Mouse (Mus musculus): Measurements from ENCODE around the gene Gm49354. TPM values are rescaled to one million over a fixed set of nuclear protein-coding genes. Genes with fewer than 3 reads are reported as not detected.
"Not testable (repeated sequence)": the region's sequence is repeated elsewhere in the genome, so short reads cannot be mapped to it uniquely, and the experiment has no call there.

Gm49354 gene
- polyA plus RNA-seq, 1 experiment from 2014 or later = not detected

DNA sequence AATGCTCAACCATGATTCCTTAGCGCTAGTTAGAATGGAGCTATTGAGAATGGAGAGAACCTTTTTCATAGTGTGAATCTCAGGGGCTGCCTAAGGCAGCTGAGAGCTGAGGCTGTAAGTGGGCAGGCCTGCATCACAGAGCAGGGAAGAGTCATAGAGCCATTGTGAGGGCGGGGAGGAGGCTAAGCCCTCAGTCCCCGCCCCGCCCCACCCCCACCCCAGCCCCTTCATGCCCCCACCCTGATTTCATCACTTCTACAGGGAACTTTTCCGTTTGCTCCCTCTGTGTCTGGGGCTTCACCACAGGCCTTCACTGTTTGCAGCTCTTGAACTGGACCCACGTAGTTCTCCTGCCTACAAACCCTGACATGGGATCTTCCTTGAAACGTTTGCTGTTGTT lies 50.4 kb downstream of the Gm49354 start, which contains the start of gene Spata31d1d:
Gene Spata31d1d, minus strand, starts transcription at position 101 of the 400 bp plus-strand sequence.
- peaks cover 7% of the 10 kb centered on the region; the same call in 1 of the 2 replicates for H3K4me1 ChIP-seq
- 48% methylated on average over 7 of the region's 7 CpGs for WGBS
- H3K9me3 ChIP-seq (replicated peaks) = no peaks in the 10 kb centered on the region; the same call in 1 of the 2 replicates
- peaks cover 4% of the 10 kb centered on the region for H3K27me3 ChIP-seq
- no peak within 1 kb of the TSS for H3K4me3 ChIP-seq
- H3K27ac ChIP-seq = no peak within 1 kb of the TSS
- no peaks in the 10 kb centered on the region for H3K36me3 ChIP-seq
- H3K9ac ChIP-seq = no peak within 1 kb of the TSS
- ATAC-seq (ENCODE audit: low FRiP score) = no peak
- H3K4me2 ChIP-seq (replicated peaks) = no peak within 1 kb of the TSS

DNA sequence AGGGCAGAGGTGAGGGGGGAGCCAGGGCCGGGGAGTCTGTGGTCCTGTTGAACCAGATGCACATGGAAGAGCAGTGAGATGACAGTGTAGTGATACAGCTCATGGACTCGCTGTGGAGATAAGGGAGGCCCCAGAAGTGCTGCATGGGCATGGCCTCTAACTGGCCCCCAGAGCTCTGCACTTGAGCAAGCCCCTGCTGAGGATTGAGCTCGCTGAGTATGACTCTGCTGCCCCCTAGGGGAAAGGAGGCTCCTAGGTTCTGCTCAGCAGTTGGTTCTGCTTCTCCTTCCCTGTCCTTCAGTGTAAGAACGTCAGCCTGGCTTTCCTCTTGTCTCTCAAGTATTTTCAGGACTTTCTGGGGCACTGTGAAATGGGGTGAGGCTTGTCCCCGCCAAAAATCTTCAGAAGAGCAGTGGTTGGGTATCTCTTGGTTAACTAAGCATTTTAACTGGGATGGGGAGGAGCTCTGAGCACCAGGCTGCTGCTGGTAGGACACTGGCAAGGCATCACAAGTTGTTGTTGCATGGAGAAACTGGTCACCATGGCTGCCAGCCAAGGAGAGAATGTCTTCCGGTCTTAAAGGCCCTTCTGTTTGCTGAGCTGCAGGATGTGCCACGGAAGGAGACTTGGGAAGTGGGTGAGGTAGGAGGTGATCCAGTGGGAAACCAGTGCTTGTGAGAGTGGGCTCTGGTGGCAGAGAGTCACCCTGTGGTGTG lies 53.5 kb downstream of the Gm49354 start:
- no peaks in the 10 kb centered on the region for H3K36me3 ChIP-seq
- H3K4me2 ChIP-seq (replicated peaks) = no peak overlapping the region
- H3K9ac ChIP-seq = no peak overlapping the region
- no peak overlapping the region for H3K27ac ChIP-seq
- H3K27me3 ChIP-seq = peaks cover 8% of the 10 kb centered on the region
- ATAC-seq (ENCODE audit: low FRiP score) = peak; percentile 89
- H3K4me1 ChIP-seq = peaks cover 9% of the 10 kb centered on the region; the same call in 1 of the 2 replicates
- H3K9me3 ChIP-seq (replicated peaks) = no peaks in the 10 kb centered on the region; the same call in 1 of the 2 replicates
- H3K4me3 ChIP-seq = no peak overlapping the region
- 34% methylated on average over 7 of the region's 7 CpGs for WGBS

DNA sequence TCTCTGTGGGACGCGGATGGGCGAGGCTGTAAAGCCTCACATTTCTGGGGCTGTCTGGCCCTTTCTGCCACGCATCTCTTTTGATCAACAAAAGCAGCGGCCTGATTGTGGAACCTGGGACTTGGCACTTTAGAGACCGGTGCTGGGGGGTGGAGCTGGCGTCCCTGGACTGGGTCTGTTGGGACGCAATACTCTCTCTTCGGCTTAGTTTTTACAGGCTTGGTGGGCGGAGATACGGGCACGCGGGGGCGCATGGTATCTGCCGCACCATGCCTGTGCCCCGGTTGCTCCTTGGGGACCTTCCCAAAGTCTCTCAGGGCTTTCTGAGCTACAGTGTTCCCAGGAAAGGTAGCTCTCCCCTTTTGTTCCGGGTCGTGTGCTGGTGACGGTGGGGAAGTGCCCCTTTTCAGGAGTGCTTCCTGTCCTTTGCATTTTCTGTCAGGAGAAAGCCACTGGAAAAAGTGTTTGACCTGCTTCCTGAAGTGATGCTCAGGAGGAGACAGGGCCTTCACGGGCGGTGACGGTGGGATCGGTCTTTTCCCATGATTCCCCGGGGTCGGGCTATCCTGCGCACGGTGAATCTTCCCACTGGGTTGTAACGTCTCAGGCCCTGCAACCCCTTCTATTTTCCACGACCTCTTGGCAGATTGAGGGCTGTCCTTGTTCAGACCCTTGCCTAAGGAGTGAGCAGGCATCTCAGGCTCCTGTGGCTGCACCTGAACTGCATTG lies 55.7 kb downstream of the Gm49354 start:
- Histone ChIP-seq H3K4me1 (peaks cover 9% of the 10 kb centered on the region; the same call in 1 of the 2 replicates), H3K4me2 (replicated peaks) (peak overlapping the region; percentile 38), H3K27ac (no peak overlapping the region), H3K9ac (no peak overlapping the region), H3K9me3 (replicated peaks) (no peaks in the 10 kb centered on the region), H3K27me3 (peaks cover 8% of the 10 kb centered on the region), H3K4me3 (no peak overlapping the region), H3K36me3 (no peaks in the 10 kb centered on the region)
- WGBS = 36% methylated on average over 29 of the region's 29 CpGs
- no peak for ATAC-seq (ENCODE audit: low FRiP score)

DNA sequence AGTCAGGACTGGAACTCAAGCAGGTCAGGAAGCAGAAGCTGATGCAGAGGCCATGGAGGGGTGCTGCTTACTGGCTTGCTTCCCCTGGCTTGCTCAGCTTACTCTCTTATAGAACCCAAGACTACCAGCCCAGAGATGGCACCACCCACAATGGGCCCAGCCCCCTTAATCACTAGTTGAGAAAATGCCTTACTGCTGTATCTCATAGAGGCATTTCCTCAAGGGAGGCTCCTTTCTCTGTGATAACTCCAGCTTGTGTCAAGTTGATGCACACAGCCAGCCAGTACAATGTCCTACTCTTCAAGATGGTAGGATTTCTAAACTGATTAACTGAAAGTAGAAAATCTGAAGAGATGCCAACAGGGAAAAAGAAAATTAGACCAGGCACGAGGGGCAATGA lies 60.0 kb downstream of the Gm49354 start:
- 97% methylated on average over 1 of the region's 1 CpGs for WGBS
- H3K4me2 ChIP-seq (replicated peaks); H3K4me1 ChIP-seq; H3K36me3 ChIP-seq; H3K9ac ChIP-seq; H3K27me3 ChIP-seq; H3K27ac ChIP-seq; H3K9me3 ChIP-seq (replicated peaks); H3K4me3 ChIP-seq; ATAC-seq (ENCODE audit: low FRiP score): not testable (repeated sequence)

DNA sequence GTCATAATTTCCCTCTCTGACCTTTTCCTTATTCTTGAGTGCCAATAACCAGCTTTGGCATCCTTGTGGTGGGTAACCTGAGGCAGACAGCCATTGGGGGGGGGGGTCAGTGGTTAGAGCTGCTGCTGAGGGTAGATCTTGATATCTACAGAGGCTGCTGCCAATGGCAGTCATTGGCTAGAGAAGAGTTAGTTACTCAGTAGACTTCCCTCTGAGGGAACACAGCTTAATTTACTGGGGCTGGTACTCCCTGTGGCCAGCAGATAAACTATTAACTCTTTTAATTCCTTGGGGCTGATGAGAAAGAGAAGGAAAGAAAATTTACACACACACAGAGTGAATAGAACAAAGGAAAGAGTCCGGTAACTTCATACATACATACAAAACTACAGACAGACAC lies 62.6 kb downstream of the Gm49354 start:
- H3K4me1 ChIP-seq = 0 out of 2 replicates have a peak, but pooled peaks cover 5% of the 10 kb centered on the region
- 94% methylated on average over 1 of the region's 1 CpGs for WGBS
- no peak overlapping the region for H3K27ac ChIP-seq
- no peaks in the 10 kb centered on the region for H3K36me3 ChIP-seq
- no peak overlapping the region for H3K4me2 ChIP-seq (replicated peaks)
- H3K27me3 ChIP-seq = no peaks in the 10 kb centered on the region
- H3K9ac ChIP-seq = no peak overlapping the region
- no peaks in the 10 kb centered on the region for H3K9me3 ChIP-seq (replicated peaks)
- no peak overlapping the region for H3K4me3 ChIP-seq
- ATAC-seq (ENCODE audit: low FRiP score) = no peak

DNA sequence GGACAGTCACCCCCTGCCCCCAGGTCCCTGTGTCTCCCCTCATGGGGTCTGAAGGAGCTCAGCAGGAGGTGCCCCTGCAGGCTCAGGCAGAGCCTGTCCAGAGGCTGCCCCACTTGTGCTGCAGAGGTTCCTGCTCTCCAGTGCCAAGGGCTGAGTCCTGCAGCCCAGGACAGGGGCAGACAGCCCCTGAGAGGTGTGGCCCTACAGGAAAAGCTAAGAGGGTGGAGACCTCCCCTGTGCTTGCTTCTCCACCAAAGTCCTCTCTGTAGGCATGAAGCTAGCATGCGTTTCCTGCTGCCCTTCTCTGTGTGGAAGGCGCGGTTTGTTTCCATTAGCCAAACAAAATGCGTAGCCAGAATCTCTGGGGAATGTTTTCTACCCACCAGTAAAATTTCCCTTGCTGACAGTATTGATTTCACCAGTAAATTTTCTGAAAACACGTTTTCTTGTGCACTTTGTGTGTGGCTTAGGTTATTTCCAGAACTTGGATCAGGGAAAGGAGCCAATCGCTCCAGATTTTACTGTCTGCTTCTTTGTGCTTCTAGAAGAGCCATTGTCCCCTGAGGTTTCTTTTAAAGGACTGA lies 63.1 kb downstream of the Gm49354 start:
- not testable (repeated sequence) for ATAC-seq (ENCODE audit: low FRiP score); H3K4me3 ChIP-seq; H3K4me1 ChIP-seq; H3K9ac ChIP-seq; H3K4me2 ChIP-seq (replicated peaks); H3K27me3 ChIP-seq; H3K27ac ChIP-seq; H3K9me3 ChIP-seq (replicated peaks); H3K36me3 ChIP-seq
- 35% methylated on average over 6 of the region's 6 CpGs for WGBS

DNA sequence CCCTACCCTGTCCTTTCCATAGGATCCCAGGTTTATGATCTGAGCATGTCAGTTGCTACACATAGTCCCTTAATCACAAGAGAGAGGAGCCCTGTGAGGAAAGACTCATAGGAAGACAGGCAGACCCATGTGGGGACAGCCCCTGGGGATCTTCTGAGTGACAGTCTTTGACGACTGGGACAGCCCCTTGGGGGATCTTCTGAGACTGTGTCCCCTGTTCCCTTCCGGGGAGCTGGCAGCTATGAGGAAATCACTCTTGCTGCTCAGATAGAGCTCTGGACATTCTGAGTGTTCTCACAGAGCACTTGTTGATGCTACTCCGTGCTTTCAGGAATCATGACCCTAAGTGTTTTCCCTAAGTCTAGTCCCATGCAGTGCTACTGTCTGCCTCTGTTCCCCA lies 68.3 kb downstream of the Gm49354 start:
- H3K4me3 ChIP-seq = no peak overlapping the region
- H3K27me3 ChIP-seq = no peaks in the 10 kb centered on the region
- no peaks in the 10 kb centered on the region for H3K9me3 ChIP-seq (replicated peaks)
- no peak overlapping the region for H3K27ac ChIP-seq
- no peaks in the 10 kb centered on the region for H3K36me3 ChIP-seq
- H3K9ac ChIP-seq = no peak overlapping the region
- no peaks in the 10 kb centered on the region for H3K4me1 ChIP-seq
- no peak overlapping the region for H3K4me2 ChIP-seq (replicated peaks)
- no peak for ATAC-seq (ENCODE audit: low FRiP score)
- 41% methylated on average over 3 of the region's 3 CpGs for WGBS

DNA sequence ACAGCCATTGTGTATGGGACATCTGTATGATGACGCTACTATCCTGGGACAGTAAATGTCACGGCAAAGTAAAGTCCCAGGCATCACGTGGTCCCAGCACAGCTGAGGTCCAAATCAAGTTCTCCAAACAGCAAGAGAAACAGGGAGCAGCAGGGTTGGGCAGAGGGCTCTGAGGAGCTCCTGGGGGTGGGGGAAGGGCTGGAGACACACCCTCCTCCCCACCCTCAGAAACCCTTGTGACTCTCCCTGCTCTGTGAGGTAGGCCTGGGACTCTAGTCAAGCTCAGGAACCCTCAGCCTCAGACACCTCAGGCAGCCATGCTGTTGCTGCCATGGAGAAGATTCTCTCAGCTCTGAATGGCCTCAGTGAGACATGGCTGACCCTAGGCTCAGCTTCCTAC lies 70.1 kb downstream of the Gm49354 start, which contains the start of gene Spata31d1b:
Gene Spata31d1b, plus strand, starts transcription at position 301 of the 400 bp plus-strand sequence.
- not testable (repeated sequence) for H3K9ac ChIP-seq; H3K4me2 ChIP-seq (replicated peaks); ATAC-seq (ENCODE audit: low FRiP score); H3K27me3 ChIP-seq; H3K4me1 ChIP-seq; H3K36me3 ChIP-seq; H3K4me3 ChIP-seq; H3K9me3 ChIP-seq (replicated peaks); H3K27ac ChIP-seq
- WGBS = 73% methylated on average over 3 of the region's 3 CpGs

DNA sequence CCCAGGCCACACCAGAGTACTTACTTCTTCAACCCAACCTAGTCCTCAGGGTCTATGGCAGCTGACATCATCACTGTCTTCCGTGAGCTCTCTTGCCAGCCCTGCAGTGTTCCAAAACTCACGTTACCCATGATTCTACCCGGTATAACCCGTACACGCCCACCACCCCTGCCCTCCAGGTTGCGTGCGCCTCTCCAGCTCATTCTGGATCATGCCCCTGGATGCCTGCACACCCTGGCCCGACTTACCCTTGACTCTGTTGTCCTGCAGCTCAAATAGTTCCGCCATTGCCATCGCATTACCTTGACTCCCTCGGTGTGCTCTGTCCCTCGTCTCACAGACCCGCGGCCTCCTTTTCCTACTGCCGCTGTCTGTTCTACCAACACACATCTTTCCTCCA lies 71.8 kb downstream of the Gm49354 start, which contains the start of gene Spata31d1a:
Gene Spata31d1a, minus strand, starts transcription at position 101 of the 400 bp plus-strand sequence.
- Histone ChIP-seq H3K4me1 (no peaks in the 10 kb centered on the region), H3K4me3 (no peak within 1 kb of the TSS), H3K27me3 (no peaks in the 10 kb centered on the region), H3K27ac (no peak within 1 kb of the TSS), H3K4me2 (replicated peaks) (no peak within 1 kb of the TSS), H3K9ac (no peak within 1 kb of the TSS), H3K9me3 (replicated peaks) (no peaks in the 10 kb centered on the region), H3K36me3 (no peaks in the 10 kb centered on the region)
- ATAC-seq (ENCODE audit: low FRiP score) = no peak
- 91% methylated on average over 15 of the region's 15 CpGs for WGBS

Other genes with a start within 250 kb of the Gm49354 start
- 34.2 and 40.8 TPM in 2 replicates for gene Agtpbp1, start 197.0 kb downstream of the Gm49354 start, polyA plus RNA-seq (2016; fragmentation: Nextera tagmentation; extraction: Ambion mirVana)
- gene Naa35, start 197.0 kb downstream of the Gm49354 start, polyA plus RNA-seq (2016; fragmentation: Nextera tagmentation; extraction: Ambion mirVana) = 108 and 143 TPM in 2 replicates
- 91.3 and 93.3 TPM in 2 replicates for gene Golm1, start 106.4 kb downstream of the Gm49354 start, polyA plus RNA-seq (2016; fragmentation: Nextera tagmentation; extraction: Ambion mirVana)
- gene 4921517D22Rik, start 88.1 kb downstream of the Gm49354 start, polyA plus RNA-seq (2016; fragmentation: Nextera tagmentation; extraction: Ambion mirVana) = not detected in 2 replicates
- 0.04 TPM in 1 of 2 replicates, not detected in the other for gene Spata31d1a, start 71.9 kb downstream of the Gm49354 start, polyA plus RNA-seq (2016; fragmentation: Nextera tagmentation; extraction: Ambion mirVana)
- gene Spata31d1b, start 70.0 kb downstream of the Gm49354 start, polyA plus RNA-seq (2016; fragmentation: Nextera tagmentation; extraction: Ambion mirVana) = not detected in 2 replicates
- not detected in 2 replicates for gene Spata31d1d, start 50.5 kb downstream of the Gm49354 start, polyA plus RNA-seq (2016; fragmentation: Nextera tagmentation; extraction: Ambion mirVana)
- gene 1700014D04Rik, start 35.5 kb downstream of the Gm49354 start, polyA plus RNA-seq (2016; fragmentation: Nextera tagmentation; extraction: Ambion mirVana) = 0.10 TPM in 1 of 2 replicates, not detected in the other
- gene Isca1, start 12.4 kb downstream of the Gm49354 start, polyA plus RNA-seq (2016; fragmentation: Nextera tagmentation; extraction: Ambion mirVana) = 124 and 130 TPM in 2 replicates
- 62.9 and 70.8 TPM in 2 replicates for gene Tut7, start 40.9 kb upstream of the Gm49354 start, polyA plus RNA-seq (2016; fragmentation: Nextera tagmentation; extraction: Ambion mirVana)